Mouse (Mus musculus): ENCODE data around the gene Prpmp5.
"Not testable (repeated sequence)": the region's sequence is repeated elsewhere in the genome, so short reads cannot be mapped to it uniquely, and the experiment has no call there.

The Prpmp5 gene

GRCm38 (mm10) chr6:132314657-132315056, at the start of gene Prpmp5:
Gene Prpmp5, minus strand, starts transcription at chr6:132314757.
- not testable (repeated sequence) for DNase-seq

- not testable (repeated sequence) for DNase-seq
Measured at GRCm38 (mm10) chr6:132364034-132364433, 49.5 kb upstream of the Prpmp5 start, which contains the start of gene Gm8882. Gene Gm8882, minus strand, starts transcription at chr6:132364134.

Measured in B cell, adult 2 months (primary cell).